Mouse (Mus musculus): ENCODE results near the gene Ston2.

The Ston2 gene

DNA sequence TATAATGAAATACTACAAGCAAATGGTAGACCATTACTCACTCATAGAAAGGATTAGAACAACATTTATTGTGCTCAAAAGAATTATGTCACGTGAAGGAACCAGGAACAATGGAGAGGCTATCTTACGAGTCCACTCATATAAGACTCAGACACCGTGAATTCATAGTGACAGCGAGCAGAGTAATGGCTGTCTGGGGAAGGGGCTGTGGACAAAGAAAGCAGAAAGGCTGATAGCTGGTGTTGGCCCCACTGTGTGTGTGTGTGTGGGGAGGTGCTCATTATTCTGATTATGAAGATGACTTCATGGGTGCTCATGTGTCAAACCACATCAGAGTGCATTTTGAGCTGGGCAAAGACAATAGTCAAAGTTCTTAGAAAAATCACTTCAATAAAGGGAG is 92.4 kb downstream of the Ston2 start:
- ChIA-PET POLR2A (no interaction called here), CTCF (no interaction called here)

DNA sequence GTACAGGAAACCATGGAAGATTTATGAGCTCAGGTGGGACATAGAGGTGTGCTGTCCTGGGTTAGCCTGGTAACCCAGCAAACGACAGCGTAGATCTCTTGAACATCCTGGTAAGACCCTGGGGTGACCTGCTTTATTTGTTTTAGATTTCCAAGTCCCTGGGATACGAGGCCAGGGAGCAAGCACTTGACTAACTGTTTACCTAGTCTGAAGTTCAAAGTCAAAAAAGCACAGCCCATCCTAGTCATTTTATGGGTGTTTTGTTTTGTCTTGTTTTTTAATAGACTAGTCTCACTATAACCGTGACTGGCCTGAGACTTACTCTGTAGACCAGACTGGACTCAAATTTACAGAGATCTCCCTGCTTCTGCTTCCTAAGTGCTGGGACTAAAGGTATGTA is 93.4 kb downstream of the Ston2 start:
- CTCF ChIA-PET: no interaction called here
- POLR2A ChIA-PET: interaction anchor here in 1 of 4 experiments (0.7 to 1.4 kb wide), 2 partner anchors 9 to 28 kb away, joined by 3 to 4 read pairs; no protein-coding TSS in a partner anchor

DNA sequence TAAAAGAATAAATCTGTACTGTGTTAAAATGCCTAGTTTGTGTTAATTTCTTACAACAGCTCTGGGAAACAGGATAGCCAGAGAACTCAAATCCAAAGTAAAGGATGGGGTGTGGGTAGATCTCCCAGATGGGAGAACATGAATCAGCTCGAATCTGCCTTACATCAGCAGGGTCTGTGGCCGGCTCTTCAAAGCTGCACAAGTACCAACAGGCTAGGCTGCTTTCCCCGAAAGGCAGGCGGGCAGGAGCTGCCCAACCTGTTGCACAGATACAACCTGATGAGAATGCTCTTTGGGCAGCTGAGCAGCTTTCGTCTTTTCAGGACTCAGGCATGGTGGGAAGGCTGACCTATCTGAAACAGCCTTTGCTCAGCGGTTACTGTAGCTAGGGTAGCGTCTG is 94.6 kb downstream of the Ston2 start:
- ChIA-PET POLR2A (interaction anchor here in 1 of 4 experiments (1.2 to 1.4 kb wide), 3 partner anchors 21 to 40 kb away, joined by 3 read pairs; no protein-coding TSS in a partner anchor), CTCF (interaction anchor here in 1 of 4 experiments (0.6 kb wide), 1 partner anchor 96 kb away, joined by 3 read pairs; no protein-coding TSS in a partner anchor)

DNA sequence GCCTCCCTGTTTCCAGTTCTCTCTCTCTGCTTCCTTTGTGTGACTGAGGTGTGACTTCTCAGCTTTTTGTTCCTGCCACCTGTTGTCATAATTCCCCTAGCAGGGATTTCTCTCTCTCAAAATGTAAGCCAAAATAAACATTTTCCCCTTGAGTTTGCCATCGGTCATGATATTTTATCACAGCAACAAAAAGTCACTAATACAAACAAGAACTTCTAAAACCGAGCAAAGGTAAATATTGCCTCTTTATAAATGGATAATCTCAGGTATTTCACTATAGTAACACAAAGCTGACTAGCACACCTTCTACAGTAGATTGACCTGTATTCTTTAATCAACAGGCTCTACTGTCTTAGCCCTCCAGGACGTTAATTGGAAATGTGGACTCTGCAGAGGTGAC is 95.2 kb downstream of the Ston2 start:
- ChIA-PET CTCF (interaction anchor here in 1 of 4 experiments (0.6 kb wide), 1 partner anchor 97 kb away, joined by 3 read pairs; no protein-coding TSS in a partner anchor), POLR2A (interaction anchor here in 1 of 4 experiments (1.2 kb wide), 2 partner anchors 20 to 40 kb away, joined by 3 read pairs; no protein-coding TSS in a partner anchor)

DNA sequence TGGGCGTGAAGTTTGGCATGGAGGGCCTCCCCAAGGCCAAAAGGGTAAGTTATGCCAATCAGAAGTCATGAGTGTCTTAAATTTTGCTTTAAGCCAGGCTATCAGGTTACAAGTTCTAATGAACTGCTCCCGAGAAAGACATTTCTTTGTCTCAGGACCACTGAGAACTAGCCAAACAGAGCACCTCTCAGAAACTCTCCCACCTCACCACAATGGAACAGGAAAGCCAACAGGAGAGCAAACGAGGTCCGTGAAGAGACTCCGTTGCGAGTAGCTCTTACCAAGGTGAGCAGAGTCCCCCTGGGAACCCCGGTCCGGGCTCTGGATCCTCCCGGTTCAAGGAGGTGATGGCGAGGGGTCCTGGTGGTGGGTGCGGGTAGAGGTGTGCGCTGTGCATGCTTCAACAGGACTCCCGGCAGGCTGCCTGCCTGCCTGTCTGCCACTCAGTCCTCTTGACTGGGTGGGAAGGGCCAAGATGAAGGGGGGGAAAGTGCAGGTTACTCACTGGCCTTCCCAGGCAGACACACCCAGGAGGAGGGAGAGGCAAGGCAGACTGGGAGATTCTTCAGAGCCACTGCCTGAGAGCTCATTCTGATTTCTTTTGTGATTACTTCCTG is 102.4 kb downstream of the Ston2 start:
- CTCF ChIA-PET: interaction anchor here in 3 of 4 experiments (0.6 to 1.0 kb wide), 3 partner anchors 64 to 104 kb away, joined by 3 to 11 read pairs (median 6); no protein-coding TSS in a partner anchor
- POLR2A ChIA-PET: interaction anchor here in 3 of 4 experiments (0.6 to 1.7 kb wide), 14 partner anchors 9 to 1412 kb away, joined by 3 to 6 read pairs (median 4); partner anchors contain the start of gene Gtf2a1 (in 2 of the 3)

DNA sequence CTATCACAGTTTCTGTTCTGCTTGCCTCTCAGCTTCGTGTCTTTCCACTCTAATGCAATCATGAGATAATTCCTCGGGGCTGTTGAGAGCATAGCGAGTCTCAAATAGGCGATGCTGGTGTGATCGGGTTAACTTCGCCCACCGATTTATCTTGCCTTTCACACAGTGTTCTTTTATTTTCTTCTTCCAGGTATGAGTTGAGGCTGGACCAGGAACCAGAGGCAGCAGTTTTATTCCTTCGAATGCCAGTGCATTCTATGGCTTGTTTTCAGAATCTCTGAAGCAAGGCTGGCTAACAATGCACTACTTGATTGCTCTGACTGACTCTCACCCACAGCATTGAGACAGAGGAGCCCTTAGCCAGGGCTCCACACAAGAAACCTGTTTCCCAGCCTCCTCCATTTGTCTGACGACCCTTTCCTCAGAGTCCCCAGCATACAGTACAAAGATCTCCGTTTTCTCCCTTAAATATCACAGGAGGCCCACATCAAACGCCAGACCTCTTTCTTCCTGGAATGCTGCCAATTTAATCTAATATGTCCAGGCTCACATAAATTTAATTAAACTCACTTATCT is 103.3 kb downstream of the Ston2 start:
- POLR2A ChIA-PET: interaction anchor here in 3 of 4 experiments (0.6 to 1.8 kb wide), 11 partner anchors 11 to 309 kb away, joined by 3 to 9 read pairs (median 4); partner anchors contain the start of gene Gtf2a1 (in 1 of the 3)
- CTCF ChIA-PET: interaction anchor here in 2 of 4 experiments (0.8 to 2.9 kb wide), 2 partner anchors 9 to 105 kb away, joined by 3 to 8 read pairs; no protein-coding TSS in a partner anchor

DNA sequence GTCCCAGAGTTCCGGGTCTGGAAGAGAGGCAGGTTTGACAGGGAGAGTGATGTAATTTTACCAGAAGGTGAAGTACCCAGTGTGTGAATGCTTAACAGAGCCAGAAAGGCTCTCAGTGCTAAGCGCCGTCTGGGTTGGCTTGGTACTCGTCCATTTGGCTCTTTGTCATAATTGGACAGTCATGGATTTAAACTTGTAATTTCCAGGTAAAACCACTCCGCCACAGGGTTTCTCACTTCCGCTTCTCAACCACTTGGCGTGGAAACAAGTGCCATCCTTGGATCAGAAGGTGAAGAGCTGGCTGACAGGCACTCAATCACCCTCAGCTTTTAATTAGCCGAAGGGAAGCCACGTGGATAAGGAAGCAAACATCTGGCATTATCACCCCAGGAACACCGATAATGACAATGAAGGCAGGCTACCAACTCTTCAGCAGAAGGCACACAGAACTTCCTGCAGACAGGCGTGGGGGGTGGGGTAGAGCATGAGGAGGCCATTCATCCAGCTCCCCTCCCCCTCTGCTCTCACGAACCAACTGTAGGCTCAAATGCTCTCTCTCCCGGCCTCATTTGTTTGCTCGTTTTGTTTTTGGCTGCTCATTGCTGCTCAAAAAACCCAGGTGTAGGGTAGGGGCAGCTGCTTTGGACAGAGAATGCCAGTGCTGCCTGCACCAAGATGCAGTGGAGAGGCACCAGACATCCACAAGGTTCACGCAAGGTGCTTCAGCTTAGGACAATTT is 103.9 kb downstream of the Ston2 start:
- CTCF ChIA-PET: interaction anchor here in 2 of 4 experiments (0.8 to 2.9 kb wide), 2 partner anchors 8 to 106 kb away, joined by 3 to 8 read pairs; no protein-coding TSS in a partner anchor

DNA sequence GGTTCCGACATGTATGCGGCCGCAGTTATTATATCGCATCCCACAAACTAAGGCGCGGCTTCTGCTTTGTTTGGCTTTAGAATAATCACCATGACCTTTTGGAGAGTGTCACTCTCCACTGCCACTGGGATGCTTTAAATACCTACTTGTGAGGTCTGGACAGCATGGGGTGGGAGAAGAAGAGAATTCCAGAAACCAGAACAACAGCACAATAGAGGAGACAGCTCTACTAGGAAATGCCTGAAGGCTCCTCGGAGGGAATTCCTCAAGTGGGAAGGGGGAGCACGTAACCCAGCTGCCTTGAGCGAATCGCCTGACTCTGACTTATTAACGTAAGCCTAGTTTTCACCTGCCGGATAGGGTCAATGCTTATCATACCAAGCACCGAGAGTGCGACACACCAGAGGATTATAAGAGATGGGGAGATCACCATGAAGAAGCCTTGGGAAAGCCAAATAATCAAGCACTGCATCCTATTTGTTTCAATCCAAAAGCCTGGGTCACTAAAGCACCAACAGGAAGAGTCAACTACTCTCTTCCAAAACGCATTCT is 104.6 kb downstream of the Ston2 start:
- CTCF ChIA-PET: interaction anchor here in 2 of 4 experiments (1.3 to 2.9 kb wide), 2 partner anchors 8 to 106 kb away, joined by 5 to 8 read pairs; no protein-coding TSS in a partner anchor
- POLR2A ChIA-PET: interaction anchor here (0.5 to 1.8 kb wide), 16 partner anchors 10 to 165 kb away, joined by 3 to 9 read pairs (median 4); partner anchors contain the start of gene Gtf2a1 (in 2 of the 4)

More for the DNA sequence above, 103.9 kb downstream of the Ston2 start:
- POLR2A ChIA-PET: interaction anchor here (0.5 to 1.8 kb wide), 18 partner anchors 11 to 310 kb away, joined by 3 to 9 read pairs (median 4); partner anchors contain the start of gene Gtf2a1 (in 2 of the 4)

DNA sequence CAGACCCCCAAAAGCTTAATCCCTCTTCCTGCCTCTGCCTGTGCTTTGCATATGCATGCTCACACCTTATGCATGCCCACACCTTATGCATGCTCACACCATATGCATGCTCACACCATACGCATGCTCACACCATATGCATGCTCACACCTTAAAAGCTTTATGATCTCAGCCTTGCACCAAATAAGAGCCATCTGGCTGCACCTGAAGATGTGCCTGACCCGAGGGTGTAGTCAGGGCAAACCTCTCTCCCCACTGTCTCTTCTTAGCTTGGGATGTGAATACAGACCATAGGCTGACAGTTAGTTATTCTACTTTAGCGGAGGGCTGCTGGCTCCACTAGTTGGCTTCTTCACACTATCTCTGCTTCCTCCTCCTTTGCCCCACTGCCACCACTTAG is 105.1 kb downstream of the Ston2 start:
- CTCF ChIA-PET: interaction anchor here in 2 of 4 experiments (1.3 to 2.9 kb wide), 2 partner anchors 9 to 107 kb away, joined by 5 to 8 read pairs; no protein-coding TSS in a partner anchor
- POLR2A ChIA-PET: interaction anchor here (0.6 to 1.8 kb wide), 11 partner anchors 15 to 179 kb away, joined by 3 to 9 read pairs (median 4); partner anchors contain the start of gene Gtf2a1 (in 2 of the 4)

DNA sequence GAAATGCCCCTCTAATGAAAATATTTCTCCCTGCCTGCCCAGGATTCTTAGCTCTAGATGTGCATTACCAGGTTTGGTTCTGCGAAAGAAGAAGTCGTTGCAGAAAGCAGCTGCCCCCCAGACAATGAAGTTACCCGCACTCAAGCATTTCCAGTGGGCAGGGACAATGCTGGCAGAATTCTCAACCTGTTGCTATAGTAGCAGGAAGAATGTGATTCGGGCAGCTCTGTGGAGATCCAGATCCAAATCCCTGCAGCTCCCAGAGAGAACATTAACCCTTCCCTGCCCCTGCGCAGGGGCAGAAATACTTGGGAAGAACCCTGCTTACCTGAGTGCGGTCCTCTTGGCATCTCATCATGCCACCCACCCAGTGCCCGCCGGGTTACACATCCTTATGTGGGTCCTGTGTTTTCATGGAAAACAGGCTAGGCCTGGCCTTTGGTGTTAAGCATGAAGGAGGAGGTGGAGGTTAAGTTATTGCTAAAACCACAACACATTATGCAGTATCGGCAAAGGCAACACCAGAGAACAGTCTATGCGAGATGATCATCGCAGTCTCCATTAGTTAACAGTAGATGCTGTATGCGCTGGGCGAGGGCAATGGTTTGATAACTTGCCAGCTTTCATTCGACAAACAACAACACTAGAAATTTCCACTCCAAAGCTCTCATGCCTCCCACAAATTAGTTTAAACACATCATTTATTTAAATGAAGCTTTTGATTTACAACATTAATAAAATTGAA is 108.7 kb downstream of the Ston2 start:
- ChIA-PET POLR2A (interaction anchor here in 3 of 4 experiments (0.6 to 1.8 kb wide), 7 partner anchors 12 to 109 kb away, joined by 3 to 5 read pairs (median 4); partner anchors contain the start of genes Gtf2a1 (in 1 of the 3) and Ston2 (in 1 of the 3)), CTCF (interaction anchor here in 3 of 4 experiments (0.7 to 1.6 kb wide), 4 partner anchors 61 to 110 kb away, joined by 3 to 6 read pairs (median 4); no protein-coding TSS in a partner anchor)

DNA sequence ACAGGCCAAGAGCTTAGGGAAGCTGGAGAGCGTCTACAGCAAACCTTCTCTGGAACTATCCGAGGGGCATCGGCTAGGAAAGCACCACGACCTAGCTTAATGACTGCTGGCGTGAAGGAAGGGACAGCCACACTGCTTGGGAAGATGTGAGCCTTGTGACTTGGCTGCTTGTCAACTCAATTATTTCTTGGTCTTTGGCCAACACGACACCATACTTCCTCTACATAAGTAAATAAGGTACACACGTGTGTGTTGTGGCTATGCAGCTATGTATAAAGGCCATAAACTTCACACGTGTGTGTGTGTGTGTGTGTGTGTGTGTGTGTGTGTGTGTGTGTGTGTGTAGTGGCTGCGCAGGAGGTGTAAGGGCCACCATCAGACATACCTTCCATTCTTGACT is 112.2 kb downstream of the Ston2 start:
- CTCF ChIA-PET: interaction anchor here in 3 of 4 experiments (0.7 to 1.0 kb wide), 3 partner anchors 8 to 276 kb away, joined by 3 to 7 read pairs (median 4); no protein-coding TSS in a partner anchor
- POLR2A ChIA-PET: interaction anchor here in 2 of 4 experiments (1.2 to 1.6 kb wide), 3 partner anchors 10 to 103 kb away, joined by 3 to 4 read pairs (median 4); no protein-coding TSS in a partner anchor

DNA sequence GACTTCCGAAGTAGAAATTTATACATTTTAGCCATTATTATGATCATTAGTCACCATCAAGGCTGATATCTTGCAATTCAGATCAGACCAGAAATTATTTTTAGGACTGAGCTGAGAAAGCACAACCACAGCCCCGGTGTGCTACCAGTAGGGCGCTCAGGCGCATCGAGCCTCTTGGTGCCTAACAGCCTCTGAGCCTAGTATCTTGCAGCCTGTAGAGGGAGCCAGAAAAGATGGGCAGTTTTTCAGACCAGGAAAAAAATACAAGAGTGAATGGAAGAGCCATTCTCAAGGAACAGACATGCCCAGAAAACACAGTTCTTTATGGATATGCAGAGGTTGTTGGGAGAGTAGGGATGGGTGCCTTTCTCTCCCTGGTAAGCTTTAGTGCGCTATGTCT is 115.0 kb downstream of the Ston2 start:
- POLR2A ChIA-PET: interaction anchor here in 3 of 4 experiments (0.5 to 1.5 kb wide), 7 partner anchors 11 to 590 kb away, joined by 3 to 5 read pairs (median 3); partner anchors contain the start of gene Gtf2a1 (in 1 of the 3)
- CTCF ChIA-PET: interaction anchor here (0.6 to 1.4 kb wide), 9 partner anchors 14 to 1753 kb away, joined by 3 to 4 read pairs (median 3); no protein-coding TSS in a partner anchor

DNA sequence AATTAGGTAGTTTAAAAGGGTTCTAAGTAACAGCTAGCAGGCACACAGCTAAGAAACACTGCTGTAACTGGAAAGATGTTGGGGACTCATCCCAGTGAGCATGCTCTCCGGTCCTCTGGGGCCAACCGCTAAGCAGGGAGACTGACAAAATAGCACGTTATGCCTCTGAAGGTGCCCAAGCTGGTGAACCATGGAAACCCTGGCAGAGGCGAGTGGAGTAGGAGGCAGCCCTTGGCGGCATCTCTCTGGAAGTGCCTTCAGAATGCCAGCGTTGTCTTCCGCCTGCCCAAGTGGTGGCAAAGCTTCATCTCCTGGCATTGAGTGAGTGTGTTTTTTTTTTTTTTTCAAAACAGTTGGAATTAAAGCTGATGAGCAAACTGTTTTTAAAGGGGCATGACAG is 115.7 kb downstream of the Ston2 start:
- CTCF ChIA-PET: interaction anchor here (0.5 to 1.4 kb wide), 12 partner anchors 12 to 1754 kb away, joined by 3 to 7 read pairs (median 3); partner anchors contain the start of gene Ston2 (in 1 of the 4)
- POLR2A ChIA-PET: interaction anchor here in 2 of 4 experiments (0.5 to 1.3 kb wide), 3 partner anchors 21 to 591 kb away, joined by 3 read pairs; partner anchors contain the start of gene Gtf2a1 (in 1 of the 2)

DNA sequence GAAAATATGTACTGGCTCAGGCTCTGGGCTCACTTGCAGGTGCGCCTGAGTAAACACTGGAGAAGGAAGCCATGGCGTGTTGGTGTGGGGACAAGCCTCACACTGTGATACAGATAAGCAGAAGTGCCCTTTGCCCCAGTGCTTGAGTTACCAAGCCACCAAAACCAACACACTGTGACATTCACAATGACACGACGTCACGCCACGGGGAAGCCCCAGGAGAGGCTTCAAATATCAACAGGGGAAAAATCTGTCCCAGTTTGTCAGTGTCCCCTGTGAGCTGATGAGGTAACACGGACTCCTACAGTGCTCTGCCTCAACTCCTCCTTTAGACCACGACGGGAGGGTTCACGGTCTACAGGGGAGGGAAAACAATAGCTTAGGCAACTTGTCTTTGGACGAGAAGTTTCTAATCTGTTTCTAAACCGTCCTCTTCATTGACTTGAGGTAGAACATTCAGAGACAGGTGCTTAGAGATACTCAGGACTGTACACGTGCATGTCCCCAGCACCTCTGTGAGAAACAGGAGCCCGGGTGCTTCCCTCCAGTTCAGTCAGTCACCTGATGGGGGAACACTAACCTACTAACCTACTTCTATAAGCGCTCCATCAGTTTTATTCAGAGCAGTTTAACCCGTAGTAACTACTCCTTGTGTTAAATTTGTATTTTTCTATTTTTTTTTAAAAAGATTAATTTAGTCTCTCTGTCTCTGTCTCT is 119.5 kb downstream of the Ston2 start:
- ChIA-PET POLR2A (interaction anchor here in 1 of 4 experiments (0.6 to 2.2 kb wide), 4 partner anchors 14 to 123 kb away, joined by 3 to 11 read pairs (median 4); partner anchors contain the start of gene Gtf2a1), CTCF (no interaction called here)

DNA sequence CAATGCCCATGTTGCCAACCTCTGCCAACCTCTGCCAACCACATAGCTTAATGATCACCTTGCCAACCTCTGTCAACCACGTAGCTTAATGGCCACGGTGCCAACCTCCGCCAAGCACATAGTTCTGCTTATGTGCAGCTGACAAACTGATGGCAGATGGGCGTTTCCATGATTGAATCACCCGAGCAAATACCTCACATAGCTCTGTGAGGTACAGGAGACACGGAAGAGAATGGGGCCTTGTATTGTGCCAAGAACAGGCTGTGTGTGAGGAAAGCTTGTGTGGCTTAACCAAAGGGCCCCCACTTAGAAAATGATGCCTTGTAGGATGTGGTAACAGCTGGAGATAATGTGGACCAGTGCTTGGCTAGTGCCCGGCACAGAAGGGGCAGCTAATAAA is 120.4 kb downstream of the Ston2 start:
- CTCF ChIA-PET: interaction anchor here in 2 of 4 experiments (0.6 to 1.1 kb wide), 3 partner anchors 14 to 316 kb away, joined by 3 to 4 read pairs (median 3); no protein-coding TSS in a partner anchor
- POLR2A ChIA-PET: interaction anchor here in 2 of 4 experiments (0.5 to 2.2 kb wide), 8 partner anchors 11 to 77 kb away, joined by 3 to 11 read pairs (median 4); partner anchors contain the start of gene Gtf2a1 (in 2 of the 2)

DNA sequence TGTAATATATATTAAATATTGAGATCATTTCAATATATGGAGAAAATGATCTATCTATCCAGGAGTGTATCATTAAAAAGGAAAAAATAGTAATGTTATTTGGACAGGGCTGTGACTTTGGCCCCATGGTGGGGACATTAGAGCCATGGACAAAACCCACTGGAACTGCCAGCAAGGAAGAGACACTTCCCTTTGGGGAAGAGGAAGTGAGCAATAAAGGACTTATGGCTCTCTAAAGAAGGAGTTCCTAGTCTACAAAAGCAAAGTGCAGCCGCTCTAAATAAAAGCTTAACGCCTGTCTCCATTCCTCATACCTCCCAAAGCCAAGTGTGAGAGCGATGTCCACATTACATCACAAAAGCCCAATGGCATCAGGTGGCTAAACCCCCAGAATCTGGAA is 121.6 kb downstream of the Ston2 start:
- POLR2A ChIA-PET: interaction anchor here in 3 of 4 experiments (0.6 to 2.2 kb wide), 6 partner anchors 13 to 76 kb away, joined by 3 to 11 read pairs (median 4); partner anchors contain the start of gene Gtf2a1 (in 2 of the 3)
- CTCF ChIA-PET: interaction anchor here in 1 of 4 experiments (0.9 kb wide), 1 partner anchor 13 kb away, joined by 3 read pairs; no protein-coding TSS in a partner anchor

Data from embryonic stem cell, embryonic (primary cell).